Mouse (Mus musculus) liver, postnatal 0 days (tissue): ENCODE data around the gene Mfrp.

ENCODE experiments used
- CTCF ChIP-seq: sonication (generic); IDR thresholded peaks from 2 replicates; pipeline ENCODE4 v1.5.1; 2016; ENCODE audit warnings: antibody characterized with exemption, low read depth
- EP300 ChIP-seq: IDR thresholded peaks from 2 replicates; pipeline ENCODE4 v1.6.1; 2016; ENCODE audit warnings: antibody characterized with exemption, low read depth, mild to moderate bottlenecking

GRCm38 (mm10) chr9:44126746-44127145 lies 25.2 kb downstream of the Mfrp start:
- TF ChIP-seq EP300 (no peak), CTCF (no peak)
